Mouse (Mus musculus): ENCODE measurements around the gene Pdia4. TPM values are rescaled to one million over a fixed set of nuclear protein-coding genes. Genes with fewer than 3 reads are reported as not detected.

The Pdia4 gene
- total and polyA plus RNA-seq, 2 experiments from 2014 or later: 36.0 to 51.4 TPM

- peaks cover 77% of the 10 kb centered on the region for H3K36me3 ChIP-seq (replicated peaks; ENCODE audit: control insufficient read depth, insufficient read depth, low read length)
- H3K27me3 ChIP-seq (ENCODE audit: control insufficient read depth, insufficient read depth, low read length): no peaks in the 10 kb centered on the region
- H3K4me2 ChIP-seq (ENCODE audit: low read depth, low read length): no peak overlapping the region
- no peak overlapping the region for H3K27ac ChIP-seq (ENCODE audit: low read depth)
- DNase-seq (ENCODE audit: low spot score) (peak; percentile 73), ATAC-seq (ENCODE audit: insufficient read depth, low read depth) (peak; percentile 77)
- H3K9ac ChIP-seq (replicated peaks; ENCODE audit: low read depth, low read length): no peak overlapping the region
- H3K4me3 ChIP-seq (ENCODE audit: low read depth, low read length): no peak overlapping the region
- TF ChIP-seq EP300 (IDR thresholded peaks at IDR 0.05; ENCODE audit: low read depth) (no peak), CTCF (IDR thresholded peaks at IDR 0.05; ENCODE audit: low read depth) (peak; percentile 78)
- H3K4me1 ChIP-seq (ENCODE audit: control insufficient read depth, insufficient read depth): no peaks in the 10 kb centered on the region
- no peaks in the 10 kb centered on the region for H3K9me3 ChIP-seq (replicated peaks; ENCODE audit: control insufficient read depth, low read length)
- WGBS: 43% methylated on average over 6 of the region's 6 CpGs
These were observed 14.2 kb downstream of the Pdia4 start for GRCm38 (mm10) chr6:47799079-47799478.

GRCm38 (mm10) chr6:47794106-47794830 is 19.0 kb downstream of the Pdia4 start:
- TF ChIP-seq CTCF (IDR thresholded peaks at IDR 0.05; ENCODE audit: low read depth) (peak; percentile 61), EP300 (IDR thresholded peaks at IDR 0.05; ENCODE audit: low read depth) (no peak)
- Histone ChIP-seq H3K27me3 (ENCODE audit: control insufficient read depth, insufficient read depth, low read length) (no peaks in the 10 kb centered on the region), H3K9ac (replicated peaks; ENCODE audit: low read depth, low read length) (no peak overlapping the region), H3K4me1 (ENCODE audit: control insufficient read depth, insufficient read depth) (no peaks in the 10 kb centered on the region), H3K4me3 (ENCODE audit: low read depth, low read length) (no peak overlapping the region), H3K4me2 (ENCODE audit: low read depth, low read length) (no peak overlapping the region), H3K36me3 (replicated peaks; ENCODE audit: control insufficient read depth, insufficient read depth, low read length) (peaks cover 39% of the 10 kb centered on the region), H3K27ac (ENCODE audit: low read depth) (no peak overlapping the region), H3K9me3 (replicated peaks; ENCODE audit: control insufficient read depth, low read length) (no peaks in the 10 kb centered on the region)
- peak; percentile 32 for DNase-seq (ENCODE audit: low spot score)
- ATAC-seq (ENCODE audit: insufficient read depth, low read depth): 0 out of 2 replicates have a peak, but pooled peaks have one; percentile 38
- WGBS: 61% methylated on average over 10 of the region's 10 CpGs

GRCm38 (mm10) chr6:47793284-47793683 is 19.9 kb downstream of the Pdia4 start:
- Histone ChIP-seq H3K4me2 (ENCODE audit: low read depth, low read length) (no peak overlapping the region), H3K36me3 (replicated peaks; ENCODE audit: control insufficient read depth, insufficient read depth, low read length) (peaks cover 36% of the 10 kb centered on the region), H3K9ac (replicated peaks; ENCODE audit: low read depth, low read length) (no peak overlapping the region), H3K4me1 (ENCODE audit: control insufficient read depth, insufficient read depth) (peaks cover 6% of the 10 kb centered on the region), H3K27me3 (ENCODE audit: control insufficient read depth, insufficient read depth, low read length) (no peaks in the 10 kb centered on the region), H3K9me3 (replicated peaks; ENCODE audit: control insufficient read depth, low read length) (no peaks in the 10 kb centered on the region), H3K27ac (ENCODE audit: low read depth) (no peak overlapping the region), H3K4me3 (ENCODE audit: low read depth, low read length) (no peak overlapping the region)
- WGBS: 69% methylated on average over 5 of the region's 5 CpGs
- TF ChIP-seq EP300 (IDR thresholded peaks at IDR 0.05; ENCODE audit: low read depth): no peak
- no peak for TF ChIP-seq CTCF (IDR thresholded peaks at IDR 0.05; ENCODE audit: low read depth)
- no peak for DNase-seq (ENCODE audit: low spot score)
- ATAC-seq (ENCODE audit: insufficient read depth, low read depth): no peak

- Histone ChIP-seq H3K4me3 (ENCODE audit: low read depth, low read length) (no peak overlapping the region), H3K27me3 (ENCODE audit: control insufficient read depth, insufficient read depth, low read length) (no peaks in the 10 kb centered on the region), H3K9me3 (replicated peaks; ENCODE audit: control insufficient read depth, low read length) (no peaks in the 10 kb centered on the region), H3K36me3 (replicated peaks; ENCODE audit: control insufficient read depth, insufficient read depth, low read length) (peaks cover 29% of the 10 kb centered on the region), H3K27ac (ENCODE audit: low read depth) (no peak overlapping the region), H3K4me1 (ENCODE audit: control insufficient read depth, insufficient read depth) (peaks cover 6% of the 10 kb centered on the region), H3K4me2 (ENCODE audit: low read depth, low read length) (no peak overlapping the region), H3K9ac (replicated peaks; ENCODE audit: low read depth, low read length) (no peak overlapping the region)
- TF ChIP-seq CTCF (IDR thresholded peaks at IDR 0.05; ENCODE audit: low read depth) (no peak), EP300 (IDR thresholded peaks at IDR 0.05; ENCODE audit: low read depth) (no peak)
- no peak for ATAC-seq (ENCODE audit: insufficient read depth, low read depth)
- 54% methylated on average over 2 of the region's 2 CpGs for WGBS
- DNase-seq (ENCODE audit: low spot score): no peak
These were observed 20.7 kb downstream of the Pdia4 start for GRCm38 (mm10) chr6:47792533-47792932.

- ATAC-seq (ENCODE audit: insufficient read depth, low read depth): no peak
- DNase-seq (ENCODE audit: low spot score): no peak
- no peak for TF ChIP-seq CTCF (IDR thresholded peaks at IDR 0.05; ENCODE audit: low read depth)
- no peak for TF ChIP-seq EP300 (IDR thresholded peaks at IDR 0.05; ENCODE audit: low read depth)
These were observed 22.5 kb downstream of the Pdia4 start for GRCm38 (mm10) chr6:47790745-47791144.

More at GRCm38 (mm10) chr6:47790745-47791144, 22.5 kb downstream of the Pdia4 start:
- H3K27ac ChIP-seq (ENCODE audit: low read depth): no peak overlapping the region
- peaks cover 12% of the 10 kb centered on the region for H3K36me3 ChIP-seq (replicated peaks; ENCODE audit: control insufficient read depth, insufficient read depth, low read length)
- no peaks in the 10 kb centered on the region for H3K9me3 ChIP-seq (replicated peaks; ENCODE audit: control insufficient read depth, low read length)
- no peaks in the 10 kb centered on the region for H3K27me3 ChIP-seq (ENCODE audit: control insufficient read depth, insufficient read depth, low read length)
- peaks cover 6% of the 10 kb centered on the region for H3K4me1 ChIP-seq (ENCODE audit: control insufficient read depth, insufficient read depth)
- WGBS: 49% methylated on average over 2 of the region's 2 CpGs
- no peak overlapping the region for H3K4me2 ChIP-seq (ENCODE audit: low read depth, low read length)
- no peak overlapping the region for H3K4me3 ChIP-seq (ENCODE audit: low read depth, low read length)
- no peak overlapping the region for H3K9ac ChIP-seq (replicated peaks; ENCODE audit: low read depth, low read length)

All from heart, postnatal 0 days (tissue).